Mouse (Mus musculus) heart, postnatal 10 days (tissue): ENCODE results near the gene Mark3. TPM values are rescaled to one million over a fixed set of nuclear protein-coding genes. Genes with fewer than 3 reads are reported as not detected.
"Not testable (repeated sequence)": the region's sequence is repeated elsewhere in the genome, so short reads cannot be mapped to it uniquely, and the experiment has no call there.

Experiments used
- DNase-seq, 2 experiments: peaks; one replicate each; pipeline ENCODE4 v3.0.0; 2021
- intact Hi-C: fragments of 180-260 bp; cut with DNase I; formaldehyde crosslinking; loops from one replicate; pipeline ENCODE4 v1.15.1; 2025
- total RNA-seq, 2 experiments: library from RNA; stranded (reverse); gene quantifications; 2 replicates each; pipeline ENCODE4 v1.2.3; 2021

Gene Mark3
- total RNA-seq, 2 experiments from 2014 or later: 71.0 to 71.7 TPM

DNA sequence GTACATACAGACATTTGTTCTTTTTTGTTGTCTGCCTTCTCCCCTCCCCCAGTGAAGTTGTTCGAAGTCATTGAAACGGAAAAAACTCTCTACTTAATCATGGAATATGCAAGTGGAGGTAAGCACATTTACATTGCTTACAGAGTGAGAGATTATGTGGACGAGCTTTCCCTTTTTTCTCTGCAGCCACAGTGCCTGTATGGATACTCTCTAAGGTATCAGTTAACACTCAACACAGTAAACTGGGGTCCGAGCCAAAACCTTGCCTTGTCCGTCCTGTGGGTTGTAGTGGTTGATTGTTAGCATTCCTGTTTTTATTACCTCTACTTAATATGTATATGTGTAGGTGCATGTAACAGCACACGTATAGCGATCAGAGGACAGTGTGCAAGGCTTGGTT lies 43.9 kb downstream of the Mark3 start:
- no peak for DNase-seq
- intact Hi-C loops: no loop called here

DNA sequence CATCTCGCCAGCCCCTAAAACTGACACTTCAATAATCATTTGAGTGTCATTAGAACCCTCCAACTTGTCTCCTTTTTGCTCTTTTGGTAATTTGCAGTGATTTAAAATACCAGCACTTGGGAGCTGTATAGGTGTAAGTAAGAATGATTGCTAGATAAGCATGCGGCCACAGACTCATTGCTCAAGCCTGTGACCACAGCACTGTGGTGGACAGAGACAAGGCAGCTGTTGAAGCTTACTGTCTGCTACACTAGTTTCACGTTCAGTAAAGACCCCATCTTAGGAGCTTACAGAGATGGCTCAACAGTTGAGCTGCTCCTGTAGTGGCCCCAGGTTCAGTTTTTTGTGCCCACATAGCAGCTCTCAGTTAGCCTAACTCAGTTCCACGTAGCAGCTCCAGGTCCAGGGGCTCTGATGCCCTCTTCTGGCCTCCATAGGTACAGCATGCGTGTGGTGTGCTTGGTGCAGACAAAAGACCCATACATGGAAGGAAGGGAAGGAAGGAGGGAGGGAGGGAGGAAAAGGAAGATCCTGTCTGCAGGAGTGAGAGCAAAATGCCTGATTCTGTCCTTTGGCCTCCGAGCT lies 73.8 kb downstream of the Mark3 start:
- intact Hi-C loops: loop anchor here (5.0 to 10.0 kb wide), 2 partner anchors 106 to 223 kb away; no protein-coding TSS in a partner anchor
- peak; percentile 73 to 83 for DNase-seq

GRCm38 (mm10) chr12:111652953-111653352 lies 78.6 kb downstream of the Mark3 start:
- DNase-seq: no peak
- intact Hi-C loops: loop anchor here (5.0 kb wide), 2 partner anchors 44 to 79 kb away; no protein-coding TSS in a partner anchor

DNA sequence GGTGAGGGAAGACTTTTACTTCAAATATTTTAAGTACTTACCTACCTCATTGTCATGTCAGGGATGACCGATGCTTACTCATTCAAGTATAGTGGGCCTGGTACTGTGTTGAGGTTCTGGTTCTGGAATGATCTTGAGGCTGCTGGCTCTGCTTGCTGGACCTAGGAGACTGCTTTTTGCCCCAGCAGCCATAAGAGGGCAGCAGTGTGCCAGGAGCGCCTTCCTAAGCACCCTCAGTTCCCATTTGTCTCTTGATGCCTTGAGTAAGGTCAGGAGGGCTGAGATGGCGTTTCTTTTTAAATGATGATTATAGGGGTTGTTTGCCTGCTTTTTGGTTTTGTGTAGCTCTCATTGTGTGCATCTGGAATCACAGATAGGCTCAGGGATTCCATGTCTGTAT lies 79.1 kb downstream of the Mark3 start:
- DNase-seq: peak; percentile 75 to 83
- intact Hi-C loops: loop anchor here (5.0 kb wide), 2 partner anchors 44 to 79 kb away; no protein-coding TSS in a partner anchor

GRCm38 (mm10) chr12:111655695-111656094 lies 81.4 kb downstream of the Mark3 start:
- intact Hi-C loops: no loop called here
- DNase-seq: no peak

DNA sequence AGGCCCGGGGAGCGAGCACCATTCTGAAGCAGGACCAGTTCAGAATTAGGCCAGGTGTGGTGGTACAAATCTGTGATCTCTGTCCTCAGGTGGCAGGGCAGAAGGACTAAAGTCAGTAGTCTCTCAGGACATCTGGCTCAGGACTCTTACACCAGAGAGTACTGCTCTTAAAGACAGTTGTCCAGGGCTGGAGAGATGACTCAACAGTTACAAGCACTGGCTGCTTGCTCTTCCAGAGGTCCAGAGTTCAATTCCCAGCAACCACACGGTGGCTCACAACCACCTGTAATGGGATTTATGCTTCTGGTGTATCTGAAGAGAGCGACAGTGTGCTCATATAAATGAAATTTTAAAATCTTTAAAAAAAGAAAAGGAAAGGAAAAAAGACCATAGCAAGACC lies 85.0 kb downstream of the Mark3 start:
- DNase-seq: no peak
- intact Hi-C loops: no loop called here

DNA sequence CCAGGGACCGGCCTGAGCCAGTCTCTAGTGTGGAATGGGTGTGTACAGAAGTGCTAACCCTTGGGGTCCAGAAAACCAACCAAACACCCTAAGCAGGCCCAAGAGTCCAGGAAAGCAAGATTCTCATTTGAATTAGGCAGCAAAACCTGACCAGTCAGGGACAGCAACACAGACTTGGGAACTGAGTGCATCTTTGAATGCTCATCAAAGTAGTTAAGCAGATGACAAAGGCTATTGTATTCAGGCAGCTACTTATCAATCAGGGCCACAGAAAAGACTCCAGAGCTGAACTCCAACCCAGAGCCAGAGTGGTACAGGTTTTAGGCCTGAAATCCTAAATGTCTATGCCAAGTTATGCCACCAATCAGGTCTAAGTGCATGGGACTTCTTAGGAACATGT lies 86.3 kb downstream of the Mark3 start:
- intact Hi-C loops: no loop called here
- no peak for DNase-seq

- intact Hi-C loops, DNase-seq: not testable (repeated sequence)
These were observed 87.2 kb downstream of the Mark3 start for GRCm38 (mm10) chr12:111661554-111661953.

- peak in 1 of 2 experiments; percentile 20 for DNase-seq
- intact Hi-C loops: no loop called here
These were observed 89.2 kb downstream of the Mark3 start for GRCm38 (mm10) chr12:111663228-111664143.

GRCm38 (mm10) chr12:111664144-111664634 lies 89.9 kb downstream of the Mark3 start:
- DNase-seq: peak; percentile 77 to 78
- intact Hi-C loops: no loop called here

DNA sequence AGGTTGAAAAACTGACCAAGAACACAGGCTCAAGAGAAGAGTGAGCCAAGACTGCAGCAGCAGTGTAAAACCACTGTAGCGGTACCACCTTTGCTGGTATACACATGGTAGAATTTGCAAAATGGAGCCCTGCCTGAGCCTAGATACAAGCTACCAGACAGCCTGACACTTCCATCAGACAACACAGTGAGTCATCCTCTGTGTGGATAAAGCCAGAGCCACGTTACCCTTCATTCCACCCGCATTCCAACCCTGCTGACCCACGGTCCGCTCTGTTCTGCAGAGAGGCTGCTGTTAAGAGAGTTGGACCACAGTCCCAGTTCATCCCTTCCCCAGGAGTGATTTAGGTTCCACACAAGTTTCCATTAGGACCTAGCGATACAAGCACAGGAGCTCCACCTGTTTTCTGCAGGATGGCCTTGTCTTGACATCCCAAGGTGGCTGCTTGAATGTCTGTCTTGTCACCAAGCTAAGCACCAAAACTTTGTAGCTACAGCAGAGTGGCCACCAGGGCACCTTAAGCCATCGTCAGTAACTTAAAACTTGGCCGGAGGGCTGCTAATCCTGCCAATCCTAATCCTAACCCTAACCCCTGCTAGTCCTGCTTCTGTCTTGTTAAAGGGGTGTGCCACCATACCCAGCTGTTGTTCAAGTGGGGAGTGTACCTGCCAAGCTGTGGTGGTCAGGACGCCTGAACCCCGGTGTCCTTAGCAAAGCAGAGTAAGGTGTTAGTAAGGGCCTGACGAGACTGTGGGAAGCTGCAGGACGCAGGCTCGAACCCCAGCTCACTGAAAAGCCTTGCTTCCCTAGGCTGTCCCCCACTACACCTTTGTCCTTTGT lies 90.9 kb downstream of the Mark3 start:
- peak in 1 of 2 experiments; percentile 19 for DNase-seq
- intact Hi-C loops: loop anchor here (5.0 kb wide), 1 partner anchor 292 kb away; no protein-coding TSS in a partner anchor

- intact Hi-C loops: loop anchor here (5.0 kb wide), 1 partner anchor 291 kb away; no protein-coding TSS in a partner anchor
- no peak for DNase-seq
These were observed 92.1 kb downstream of the Mark3 start for GRCm38 (mm10) chr12:111666380-111666779.

- intact Hi-C loops: loop anchor here (5.0 kb wide), 1 partner anchor 290 kb away; no protein-coding TSS in a partner anchor
- DNase-seq: peak in 1 of 2 experiments; percentile 9
These were observed 93.1 kb downstream of the Mark3 start for GRCm38 (mm10) chr12:111667421-111667820.

DNA sequence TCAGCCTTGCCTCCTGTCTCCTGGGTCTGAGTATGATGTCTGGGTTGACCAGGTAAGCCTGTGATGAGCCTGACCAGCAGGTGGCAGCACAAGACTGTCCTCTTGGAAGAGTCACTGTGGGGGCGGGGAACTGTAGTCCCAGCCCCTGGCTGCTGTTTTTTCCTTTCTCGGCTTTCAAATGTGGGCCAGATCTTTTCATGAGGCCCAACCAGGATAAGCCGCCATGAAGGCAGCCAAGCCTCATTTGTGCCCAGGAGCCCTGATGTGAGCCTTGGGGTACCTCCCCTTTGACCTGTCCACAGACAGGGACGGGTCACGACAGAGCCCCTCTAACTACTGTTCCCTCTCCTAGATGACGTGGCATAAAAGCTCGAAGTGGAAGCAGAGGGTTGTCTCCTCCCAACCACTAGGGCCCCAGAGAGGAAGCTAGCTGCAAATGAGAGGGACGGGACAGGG lies 94.2 kb downstream of the Mark3 start:
- intact Hi-C loops: loop anchor here (1.0 to 5.0 kb wide), 3 partner anchors 28 to 289 kb away; no protein-coding TSS in a partner anchor
- DNase-seq: peak; percentile 97 to 99

DNA sequence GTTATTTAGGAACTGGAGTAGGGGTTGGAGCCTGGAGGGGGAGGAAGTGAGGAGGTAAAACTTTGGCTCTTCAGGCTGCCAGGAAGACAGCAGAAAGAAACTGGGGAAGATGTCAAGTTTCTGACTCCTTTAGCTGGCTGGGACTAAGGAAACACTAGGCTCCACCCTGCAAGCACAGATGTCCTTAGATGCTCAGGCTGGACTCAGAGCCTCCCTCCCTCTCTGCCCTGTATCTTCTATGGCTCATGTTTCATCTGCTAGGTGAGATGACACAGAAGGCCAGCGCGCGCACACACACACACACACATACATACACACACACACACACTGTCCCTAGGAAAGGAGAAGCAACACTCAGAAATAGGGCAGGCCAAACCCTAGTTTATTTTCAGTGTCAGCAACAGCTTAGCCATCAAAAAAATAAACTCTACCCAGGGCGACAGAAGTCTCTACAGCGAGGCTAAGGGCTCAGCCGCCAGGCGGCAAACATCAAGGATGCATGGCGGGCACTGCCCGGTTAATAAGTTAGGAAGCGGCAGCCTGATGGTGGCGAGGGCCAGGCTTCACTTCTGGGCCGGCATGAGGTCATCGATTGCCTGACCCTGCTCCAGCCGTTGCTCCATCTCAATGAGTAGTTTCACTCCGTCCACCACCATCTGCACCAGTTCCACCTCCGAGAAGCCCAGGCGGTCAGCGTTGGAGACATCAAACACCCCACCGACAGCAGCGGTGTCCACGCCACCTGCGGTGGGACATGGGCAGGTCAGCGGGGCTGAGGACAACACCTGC lies 94.9 kb downstream of the Mark3 start:
- intact Hi-C loops: loop anchor here (1.0 to 5.0 kb wide), 3 partner anchors 27 to 288 kb away; no protein-coding TSS in a partner anchor
- peak; percentile 66 to 72 for DNase-seq

DNA sequence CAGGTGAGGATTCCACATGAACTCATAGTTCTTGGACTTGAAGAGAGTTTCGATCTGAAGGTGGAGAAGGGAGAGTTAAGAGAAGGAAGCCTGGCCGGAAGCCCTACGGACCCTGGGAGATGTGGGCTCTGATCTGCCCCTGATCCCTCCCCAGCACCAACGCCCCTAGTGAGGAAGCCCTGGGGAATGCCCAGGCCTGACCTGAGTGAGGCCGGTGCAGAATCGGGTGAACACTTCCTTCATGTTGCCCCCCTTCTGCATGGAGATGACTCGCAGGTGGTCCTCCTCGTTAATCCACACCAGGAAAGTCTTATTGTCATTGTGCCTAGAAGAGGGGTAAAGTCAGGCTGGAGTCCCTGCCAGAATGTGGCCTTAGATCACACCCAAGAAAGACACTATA lies 95.6 kb downstream of the Mark3 start:
- peak in 1 of 2 experiments; percentile 22 for DNase-seq
- intact Hi-C loops: loop anchor here (5.0 kb wide), 1 partner anchor 287 kb away; no protein-coding TSS in a partner anchor

GRCm38 (mm10) chr12:111670371-111670971 lies 96.1 kb downstream of the Mark3 start:
- intact Hi-C loops: no loop called here
- DNase-seq: peak in 1 of 2 experiments; percentile 50

DNA sequence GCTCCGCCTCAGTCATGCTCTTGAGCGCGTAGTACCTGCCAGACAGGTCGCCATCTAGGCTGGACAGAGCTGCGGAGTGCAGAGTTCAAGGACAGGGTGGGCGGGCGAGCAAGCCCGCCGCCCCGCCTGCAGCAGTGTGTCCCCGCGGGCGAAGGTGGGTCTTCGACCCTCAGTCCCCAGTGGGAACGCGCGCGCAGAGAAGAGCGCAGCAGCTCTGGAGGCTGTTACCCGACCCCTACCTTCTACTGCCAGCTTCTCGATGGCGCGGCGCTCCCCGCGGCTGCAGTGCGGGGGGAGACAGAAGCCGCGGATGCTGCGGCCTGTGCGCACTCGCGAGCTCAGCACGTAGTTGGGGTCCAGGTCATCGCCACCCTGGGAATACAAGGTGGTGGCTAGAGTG lies 96.7 kb downstream of the Mark3 start:
- intact Hi-C loops: no loop called here

GRCm38 (mm10) chr12:111671431-111671902 lies 97.1 kb downstream of the Mark3 start:
- intact Hi-C loops: no loop called here
- peak; percentile 69 to 72 for DNase-seq

More for the DNA sequence above, 96.7 kb downstream of the Mark3 start:
- DNase-seq: peak in 1 of 2 experiments; percentile 27
